In genomic region chr8:112411213-112411612, GRCm38 (mm10) we compare ENCODE assay signal across 9 mouse cellular contexts.
DNase-seq lines count a peak whose midpoint lies in the region; TF ChIP-seq lines count a peak whose summit lies in the region.
"Had no signal": no experiment of that assay in that cellular context is flagged by ENCODE, and none has a peak within 500 bp of the region (broad histone marks: within the 10 kb centered on the region; RNA-seq: fewer than 3 reads in every experiment).

No protein-coding gene starts in this region.

- 25% methylated on average over 6 of the region's 6 CpGs for WGBS in heart, adult 2 months
- WGBS in heart, embryonic 10.5 days, result 24% methylated on average over 6 of the region's 6 CpGs
- WGBS in bone marrow, adult 2 months, result 27% methylated on average over 6 of the region's 6 CpGs

- H3K4me3 ChIP-seq in heart, adult 2 months, result no peak overlapping the region
- no peak overlapping the region for H3K4me3 ChIP-seq in heart, embryonic 10.5 days
- H3K4me3 ChIP-seq in bone marrow, adult 2 months (replicated peaks; ENCODE audit: control insufficient read depth, low read depth, low read length), result no peak overlapping the region
- H3K4me3 ChIP-seq: limb, embryonic 12.5 days had no signal

- TF ChIP-seq CTCF in heart, adult 2 months (IDR thresholded peaks at IDR 0.05), result peak; percentile 67
- TF ChIP-seq CTCF in bone marrow, adult 2 months (IDR thresholded peaks at IDR 0.05; ENCODE audit: control insufficient read depth, insufficient read depth, low read length), result peak; percentile 46

- H3K4me1 ChIP-seq in heart, adult 2 months (ENCODE audit: control insufficient read depth, insufficient read depth, low read length), result no peaks in the 10 kb centered on the region
- no peaks in the 10 kb centered on the region for H3K4me1 ChIP-seq in heart, embryonic 10.5 days
- H3K4me1 ChIP-seq in bone marrow, adult 2 months (ENCODE audit: control insufficient read depth, insufficient read depth, low read length), result no peaks in the 10 kb centered on the region
- H3K4me1 ChIP-seq: limb, embryonic 12.5 days had no signal

- no peaks in the 10 kb centered on the region for H3K9me3 ChIP-seq in heart, embryonic 10.5 days
- H3K9me3 ChIP-seq: limb, embryonic 12.5 days had no signal

- H3K27ac ChIP-seq in heart, adult 2 months, result no peak overlapping the region
- H3K27ac ChIP-seq in heart, embryonic 10.5 days, result no peak overlapping the region
- no peak overlapping the region for H3K27ac ChIP-seq in bone marrow, adult 2 months (ENCODE audit: control insufficient read depth, insufficient read depth, low read depth, low read length, poor library complexity)
- H3K27ac ChIP-seq: limb, embryonic 12.5 days had no signal

- TF ChIP-seq EP300 in heart, adult 2 months (IDR thresholded peaks at IDR 0.05; ENCODE audit: insufficient read depth, low read depth, low read length), result no peak

- H3K27me3 ChIP-seq in heart, adult 2 months (ENCODE audit: control insufficient read depth, insufficient read depth, low read length), result no peaks in the 10 kb centered on the region
- H3K27me3 ChIP-seq in heart, embryonic 10.5 days (ENCODE audit: insufficient read depth, poor library complexity, severe bottlenecking), result no peaks in the 10 kb centered on the region
- H3K27me3 ChIP-seq: limb, embryonic 12.5 days had no signal

- H3K36me3 ChIP-seq in heart, adult 2 months (ENCODE audit: control insufficient read depth, insufficient read depth, low read length), result no peaks in the 10 kb centered on the region
- no peaks in the 10 kb centered on the region for H3K36me3 ChIP-seq in heart, embryonic 10.5 days
- H3K36me3 ChIP-seq: limb, embryonic 12.5 days had no signal

- H3K79me2 ChIP-seq in heart, adult 2 months (replicated peaks; ENCODE audit: control insufficient read depth, insufficient read depth, low read length), result no peaks in the 10 kb centered on the region

- no peak for TF ChIP-seq POLR2A in heart, adult 2 months (IDR thresholded peaks at IDR 0.05; ENCODE audit: insufficient read depth, low read depth, low read length)
- TF ChIP-seq POLR2A in bone marrow, adult 2 months (IDR thresholded peaks at IDR 0.05; ENCODE audit: borderline replicate concordance, control insufficient read depth, low read depth, low read length), result no peak

- H3K9ac ChIP-seq in heart, adult 2 months (ENCODE audit: low read depth, low read length), result no peak overlapping the region
- H3K9ac ChIP-seq: limb, embryonic 12.5 days had no signal

- peak in 1 of 2 experiments; percentile 5 for DNase-seq in heart, adult 2 months
- DNase-seq in heart, embryonic 10.5 days (ENCODE audit: low spot score), result no peak
- DNase-seq in right cerebral cortex, adult 2 months (ENCODE audit: low spot score in 2 of 2), result peak; percentile 12 to 29
- no peak for DNase-seq in right cerebral cortex, postnatal 25 days
- DNase-seq in forelimb bud, embryonic 11.5 days (ENCODE audit: low read depth, low spot score), result peak; percentile 61
- DNase-seq in lung, postnatal 10 days, result peak; percentile 12
- no peak for DNase-seq in frontal cortex, postnatal 14 days (ENCODE audit: low spot score in 2 of 2)

- intact Hi-C loops in heart, adult 2 months (cut with DNase I), result no loop called here

Comparison
In these comparisons a context has a peak if more than half of its experiments do, and no peak if none do; other contexts are left out.
1. DNase-seq: peak in right cerebral cortex, adult 2 months (2 of 2), forelimb bud, embryonic 11.5 days (single experiment) and lung, postnatal 10 days (single experiment); none in heart, embryonic 10.5 days (single experiment), right cerebral cortex, postnatal 25 days (single experiment) and frontal cortex, postnatal 14 days (0 of 2).